Mouse (Mus musculus) myocyte (in vitro differentiated cells): ENCODE results near the gene Dusp5. TPM values are rescaled to one million over a fixed set of nuclear protein-coding genes. Genes with fewer than 3 reads are reported as not detected.

Experiments used
- H3K27me3 ChIP-seq: one replicate; pipeline ENCODE4 v1.6.1; 2011; ENCODE audit not compliant: control insufficient read depth, insufficient read depth, insufficient read length
- H3K36me3 ChIP-seq: one replicate; pipeline ENCODE4 v1.6.1; 2011; ENCODE audit not compliant: control insufficient read depth, insufficient read depth
- H3K4me2 ChIP-seq: one replicate; pipeline ENCODE4 v1.6.1; 2011; ENCODE audit warnings: low read depth, control low read depth
- H3K4me3 ChIP-seq: one replicate; pipeline ENCODE4 v1.5.1; 2011; ENCODE audit warnings: mild to moderate bottlenecking, control low read depth, moderate library complexity
- H3K79me2 ChIP-seq: one replicate; pipeline ENCODE4 v1.6.1; 2011; ENCODE audit not compliant: control insufficient read depth, insufficient read depth
- H3ac ChIP-seq: one replicate; pipeline ENCODE4 v1.6.1; 2011; ENCODE audit not compliant: control insufficient read depth, insufficient read length
- CEBPB ChIP-seq: IDR thresholded peaks from 2 replicates; pipeline ENCODE4 v1.6.1; 2011; ENCODE audit warnings: mild to moderate bottlenecking, moderate library complexity; ENCODE audit not compliant: poor library complexity, insufficient read depth, severe bottlenecking
- E2F4 ChIP-seq: IDR thresholded peaks from one replicate; pipeline ENCODE4 v1.6.1; 2011; ENCODE audit warnings: mild to moderate bottlenecking, control low read depth, moderate library complexity; ENCODE audit not compliant: insufficient read depth
- MAX ChIP-seq: IDR thresholded peaks from one replicate; pipeline ENCODE4 v1.6.1; 2011; ENCODE audit warnings: low read depth, mild to moderate bottlenecking, control low read depth
- MYOD1 ChIP-seq, 3 experiments: IDR thresholded peaks; one replicate each; pipeline ENCODE4 v1.6.1; 2011; ENCODE audit warnings: control low read depth in 2 of 3, low read depth in 2 of 3, mild to moderate bottlenecking in 2 of 3, moderate library complexity in 1 of 3; ENCODE audit not compliant: insufficient read length in 2 of 3, control insufficient read depth in 1 of 3
- MYOG ChIP-seq, 3 experiments: IDR thresholded peaks; one replicate each; pipeline ENCODE4 v1.6.1; 2011; ENCODE audit warnings: control low read depth in 2 of 3, low read depth in 2 of 3, mild to moderate bottlenecking in 2 of 3; ENCODE audit not compliant: insufficient read length in 2 of 3, control insufficient read depth in 1 of 3, insufficient read depth in 1 of 3
- POLR2A ChIP-seq: IDR thresholded peaks from one replicate; pipeline ENCODE4 v1.6.1; 2011; ENCODE audit warnings: low read depth, mild to moderate bottlenecking, control low read depth, moderate library complexity; ENCODE audit not compliant: insufficient read length
- POLR2AphosphoS2 ChIP-seq: IDR thresholded peaks from one replicate; pipeline ENCODE4 v1.6.1; 2011; ENCODE audit warnings: low read depth, control low read depth; ENCODE audit not compliant: insufficient read length
- REST ChIP-seq: IDR thresholded peaks from one replicate; pipeline ENCODE4 v1.6.1; 2011; ENCODE audit warnings: mild to moderate bottlenecking, control low read depth, moderate library complexity; ENCODE audit not compliant: insufficient read depth, insufficient read length
- SRF ChIP-seq: IDR thresholded peaks from one replicate; pipeline ENCODE4 v1.6.1; 2011; ENCODE audit warnings: low read depth; ENCODE audit not compliant: control insufficient read depth, insufficient read length
- TCF12 ChIP-seq: IDR thresholded peaks from one replicate; pipeline ENCODE4 v1.6.1; 2011; ENCODE audit warnings: mild to moderate bottlenecking, control low read depth; ENCODE audit not compliant: poor library complexity, insufficient read depth, severe bottlenecking
- TCF3 ChIP-seq: IDR thresholded peaks from one replicate; pipeline ENCODE4 v1.6.1; 2011; ENCODE audit warnings: low read depth, control low read depth; ENCODE audit not compliant: insufficient read length
- USF1 ChIP-seq: IDR thresholded peaks from one replicate; pipeline ENCODE4 v1.6.1; 2011; ENCODE audit warnings: low read depth, mild to moderate bottlenecking, control low read depth, moderate library complexity
- polyA plus RNA-seq: library from polyadenylated mRNA; unstranded; fragments of >200 nt; fragmentation: generic; extraction: Trizol; gene quantifications from one replicate; pipeline ENCODE4 v1.2.1, GENCODE M21; 2012; ENCODE audit warnings: missing spikeins

The Dusp5 gene
- 4.5 TPM for polyA plus RNA-seq

DNA sequence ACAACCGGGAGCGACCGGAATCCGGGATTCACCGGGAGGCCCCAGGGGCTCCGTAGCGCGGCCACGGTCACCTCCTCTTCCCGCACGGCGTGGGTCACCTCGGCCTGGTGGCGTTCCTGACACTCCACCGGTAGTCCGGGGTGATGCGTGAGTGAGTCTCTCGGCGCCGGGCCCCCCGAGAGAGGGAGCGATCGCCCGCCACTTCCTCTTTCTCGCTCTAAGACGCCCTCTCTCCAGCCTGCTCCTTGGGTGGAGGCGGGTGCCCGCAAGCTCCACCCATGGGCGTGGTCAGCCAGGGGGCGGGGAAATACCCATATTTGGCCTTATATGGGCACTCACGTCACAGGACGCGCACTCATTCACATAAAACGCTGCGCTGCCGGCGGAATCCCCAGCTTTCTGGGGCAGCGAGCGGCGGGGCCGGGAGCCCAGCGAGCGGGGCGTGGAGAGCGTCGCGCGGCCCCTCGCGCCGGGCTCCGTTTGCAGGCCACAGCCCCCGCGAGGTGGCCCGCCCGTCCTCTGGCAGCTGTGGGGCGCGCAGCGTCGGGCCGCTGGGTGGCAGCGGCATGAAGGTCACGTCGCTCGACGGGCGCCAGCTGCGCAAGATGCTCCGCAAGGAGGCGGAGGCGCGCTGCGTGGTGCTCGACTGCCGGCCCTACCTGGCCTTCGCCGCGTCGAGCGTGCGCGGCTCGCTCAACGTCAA, at the start of gene Dusp5:
TSS of gene Dusp5 (plus strand) at position 358 of the 703 bp plus-strand sequence.
- peak within 1 kb of the TSS; percentile 90 for H3ac ChIP-seq
- no peaks in the 10 kb centered on the region for H3K27me3 ChIP-seq
- H3K4me3 ChIP-seq = peak within 1 kb of the TSS; percentile 65
- peak within 1 kb of the TSS; percentile 89 for H3K4me2 ChIP-seq
- H3K36me3 ChIP-seq = peaks cover 1% of the 10 kb centered on the region
- H3K79me2 ChIP-seq = peaks cover 39% of the 10 kb centered on the region
- TF ChIP-seq POLR2AphosphoS2 (peak; percentile 67), CEBPB (no peak), MYOD1 (IDR thresholded peaks at IDR 0.05; ENCODE audit: control insufficient read depth in 1 of 3, insufficient read length in 2 of 3, low read depth in 2 of 3) (peak in 2 of 3 experiments; percentile 62 to 80), SRF (peak; percentile 100), REST (no peak), POLR2A (peak; percentile 93), MYOG (IDR thresholded peaks at IDR 0.05; ENCODE audit: control insufficient read depth in 1 of 3, insufficient read depth in 1 of 3, insufficient read length in 2 of 3, low read depth in 2 of 3) (peak in 2 of 3 experiments; percentile 75 to 78), TCF3 (no peak), E2F4 (no peak), USF1 (no peak), MAX (no peak), TCF12 (no peak)

- Histone ChIP-seq H3K4me2 (no peak overlapping the region), H3K36me3 (no peaks in the 10 kb centered on the region), H3K79me2 (no peaks in the 10 kb centered on the region), H3K27me3 (no peaks in the 10 kb centered on the region), H3K4me3 (no peak overlapping the region), H3ac (no peak overlapping the region)
- no peak for TF ChIP-seq SRF
- TF ChIP-seq REST = no peak
- TF ChIP-seq POLR2AphosphoS2 = no peak
- no peak for TF ChIP-seq MYOG (IDR thresholded peaks at IDR 0.05; ENCODE audit: control insufficient read depth in 1 of 3, insufficient read depth in 1 of 3, insufficient read length in 2 of 3, low read depth in 2 of 3)
- TF ChIP-seq MYOD1 (IDR thresholded peaks at IDR 0.05; ENCODE audit: control insufficient read depth in 1 of 3, insufficient read length in 2 of 3, low read depth in 2 of 3) = no peak
- no peak for TF ChIP-seq POLR2A
- no peak for TF ChIP-seq CEBPB
- TF ChIP-seq MAX = no peak
- no peak for TF ChIP-seq USF1
- TF ChIP-seq TCF12 = no peak
- no peak for TF ChIP-seq E2F4
- no peak for TF ChIP-seq TCF3
Observed at GRCm38 (mm10) chr19:53479590-53479989, 49.3 kb upstream of the Dusp5 start.

GRCm38 (mm10) chr19:53482093-53482492, 46.8 kb upstream of the Dusp5 start:
- no peaks in the 10 kb centered on the region for H3K27me3 ChIP-seq
- no peaks in the 10 kb centered on the region for H3K79me2 ChIP-seq
- H3ac ChIP-seq = no peak overlapping the region
- TF ChIP-seq MYOG (IDR thresholded peaks at IDR 0.05; ENCODE audit: control insufficient read depth in 1 of 3, insufficient read depth in 1 of 3, insufficient read length in 2 of 3, low read depth in 2 of 3) (no peak), REST (no peak)
- peak overlapping the region; percentile 35 for H3K4me2 ChIP-seq
- no peaks in the 10 kb centered on the region for H3K36me3 ChIP-seq
- no peak overlapping the region for H3K4me3 ChIP-seq

GRCm38 (mm10) chr19:53482527-53482926, 46.4 kb upstream of the Dusp5 start:
- no peak overlapping the region for H3K4me3 ChIP-seq
- peak overlapping the region; percentile 35 for H3K4me2 ChIP-seq
- H3K79me2 ChIP-seq = no peaks in the 10 kb centered on the region
- TF ChIP-seq MYOG (IDR thresholded peaks at IDR 0.05; ENCODE audit: control insufficient read depth in 1 of 3, insufficient read depth in 1 of 3, insufficient read length in 2 of 3, low read depth in 2 of 3) (no peak), MYOD1 (IDR thresholded peaks at IDR 0.05; ENCODE audit: control insufficient read depth in 1 of 3, insufficient read length in 2 of 3, low read depth in 2 of 3) (no peak), TCF3 (no peak), POLR2AphosphoS2 (no peak), REST (no peak), TCF12 (no peak), CEBPB (no peak), MAX (no peak), SRF (no peak), USF1 (no peak), POLR2A (no peak)
- H3ac ChIP-seq = no peak overlapping the region
- no peaks in the 10 kb centered on the region for H3K27me3 ChIP-seq
- no peaks in the 10 kb centered on the region for H3K36me3 ChIP-seq

DNA sequence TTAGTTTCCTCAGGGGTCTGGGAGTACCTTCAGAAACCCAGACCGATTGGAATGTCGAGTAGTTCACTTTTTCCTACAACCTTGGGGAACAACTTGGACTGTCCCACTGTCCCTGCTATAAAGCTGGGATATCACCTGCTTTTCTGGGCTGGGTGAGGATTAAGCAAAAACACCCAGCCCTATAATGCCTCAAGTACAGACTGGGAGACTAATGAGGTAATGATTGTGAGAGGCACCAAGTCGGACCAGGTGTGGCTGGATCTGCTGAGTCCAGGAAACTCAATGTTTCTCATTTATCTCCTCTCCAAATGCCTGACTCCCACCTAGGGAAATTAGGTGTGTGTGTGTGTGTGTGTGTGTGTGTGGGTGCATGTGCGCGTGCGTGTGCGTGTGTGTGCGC, 44.9 kb upstream of the Dusp5 start:
- no peak for TF ChIP-seq MAX
- TF ChIP-seq REST = no peak
- no peak for TF ChIP-seq SRF
- no peak for TF ChIP-seq E2F4
- Histone ChIP-seq H3K4me2 (no peak overlapping the region), H3K27me3 (no peaks in the 10 kb centered on the region), H3K79me2 (no peaks in the 10 kb centered on the region), H3K4me3 (no peak overlapping the region), H3K36me3 (no peaks in the 10 kb centered on the region), H3ac (no peak overlapping the region)
